Mouse (Mus musculus) hindbrain, embryonic 13.5 days (tissue): ENCODE measurements around the gene Klc4. TPM values are rescaled to one million over a fixed set of nuclear protein-coding genes. Genes with fewer than 3 reads are reported as not detected.

Source experiments
- ATAC-seq: fragments of 200-750 bp; cut with Nextera tagmentation; 2 replicates; pipeline ENCODE4 v1.8.0; 2017; ENCODE audit warnings: moderate TSS enrichment; ENCODE audit not compliant: low FRiP score
- H3K27ac ChIP-seq: fragments of 300-500 bp; sonication (generic); 2 replicates; pipeline ENCODE4 v1.5.1; 2015; ENCODE audit warnings: inconsistent platforms, mild to moderate bottlenecking, moderate library complexity
- H3K27me3 ChIP-seq: fragments of 300-500 bp; sonication (generic); 2 replicates; pipeline ENCODE4 v1.6.1; 2015; ENCODE audit warnings: mild to moderate bottlenecking, inconsistent platforms
- H3K36me3 ChIP-seq: fragments of 300-500 bp; sonication (generic); 2 replicates; pipeline ENCODE4 v1.6.1; 2015; ENCODE audit warnings: mild to moderate bottlenecking, inconsistent platforms
- H3K4me1 ChIP-seq: fragments of 300-500 bp; sonication (generic); replicated peaks from 2 replicates; pipeline ENCODE4 v1.6.1; 2015; ENCODE audit warnings: inconsistent platforms
- H3K4me2 ChIP-seq: fragments of 300-500 bp; sonication (generic); 2 replicates; pipeline ENCODE4 v1.6.1; 2015; ENCODE audit warnings: inconsistent platforms, mild to moderate bottlenecking, moderate library complexity
- H3K4me3 ChIP-seq: fragments of 300-500 bp; sonication (generic); 2 replicates; pipeline ENCODE4 v1.5.1; 2015; ENCODE audit warnings: mild to moderate bottlenecking, inconsistent platforms
- H3K9ac ChIP-seq: fragments of 300-500 bp; sonication (generic); 2 replicates; pipeline ENCODE4 v1.6.1; 2015; ENCODE audit warnings: mild to moderate bottlenecking, inconsistent platforms
- H3K9me3 ChIP-seq: fragments of 300-500 bp; sonication (generic); 2 replicates; pipeline ENCODE4 v1.6.1; 2016; ENCODE audit warnings: inconsistent platforms
- WGBS: fragments of 180-500 bp; shearing (Covaris S2); methylation state at CpG from one replicate; pipeline ENCODE4 v1.1.7; 2015; 5-methylcytosine and 5-hydroxymethylcytosine counted together
- polyA plus RNA-seq: library from polyadenylated mRNA; unstranded; fragments of >200 nt; fragmentation: Nextera tagmentation; extraction: Ambion mirVana; gene quantifications from 2 replicates; pipeline ENCODE4 v1.2.1, GENCODE M21; 2015

Klc4 gene
- 45.1 and 45.9 TPM in 2 replicates for polyA plus RNA-seq

DNA sequence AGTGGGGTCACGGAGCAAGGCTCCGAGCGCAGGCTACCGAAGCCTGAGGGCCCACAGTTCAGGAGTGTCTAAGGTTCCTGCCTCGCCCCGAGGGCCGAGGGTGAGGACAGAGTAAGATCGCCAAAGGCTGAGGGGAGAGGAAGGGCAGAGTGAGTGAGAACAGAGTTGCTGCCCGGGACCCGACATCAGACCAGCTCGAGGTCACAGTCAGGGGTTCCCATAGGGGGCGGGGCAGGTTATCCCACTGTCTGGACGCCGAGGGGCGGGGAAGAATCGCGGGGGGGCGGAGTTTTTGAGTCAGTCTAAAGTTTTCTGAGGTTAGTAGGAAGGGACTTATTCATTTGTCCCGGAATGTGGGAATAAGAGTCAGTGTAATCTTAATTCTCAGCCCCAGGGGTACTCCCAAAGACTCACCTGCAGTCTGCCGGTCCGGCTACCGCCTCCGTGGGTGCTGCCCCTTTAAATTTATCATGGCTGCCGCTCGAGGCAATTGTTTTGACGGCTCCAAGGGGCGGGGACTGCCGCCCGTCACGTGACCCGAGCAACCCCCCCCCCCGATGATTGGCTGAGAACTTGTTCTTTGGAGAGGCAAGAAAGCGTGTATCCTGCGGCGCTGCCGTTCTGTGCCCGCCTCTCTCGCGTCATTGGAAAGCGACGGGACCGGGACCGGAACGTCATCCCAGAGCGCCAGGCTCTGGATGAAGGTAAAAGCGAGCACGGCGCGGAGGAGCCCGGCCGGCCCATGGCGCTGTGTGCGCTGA lies at the start of gene Klc4, which contains the start of gene Mrpl2:
Gene Klc4 (minus strand): TSS at position 462 of the 761 bp plus-strand sequence.
Gene Mrpl2 (plus strand): TSS at position 669 of the 761 bp plus-strand sequence.
- peak; percentile 66 for ATAC-seq
- Histone ChIP-seq H3K9me3 (no peaks in the 10 kb centered on the region), H3K4me3 (peak within 1 kb of the TSS; percentile 75), H3K4me1 (peaks cover 44% of the 10 kb centered on the region), H3K27me3 (no peaks in the 10 kb centered on the region), H3K27ac (peak within 1 kb of the TSS; percentile 92), H3K4me2 (peak within 1 kb of the TSS; percentile 88), H3K9ac (peak within 1 kb of the TSS; percentile 89), H3K36me3 (peaks cover 25% of the 10 kb centered on the region)
- WGBS = under 1% methylated on average over 53 of the region's 53 CpGs

DNA sequence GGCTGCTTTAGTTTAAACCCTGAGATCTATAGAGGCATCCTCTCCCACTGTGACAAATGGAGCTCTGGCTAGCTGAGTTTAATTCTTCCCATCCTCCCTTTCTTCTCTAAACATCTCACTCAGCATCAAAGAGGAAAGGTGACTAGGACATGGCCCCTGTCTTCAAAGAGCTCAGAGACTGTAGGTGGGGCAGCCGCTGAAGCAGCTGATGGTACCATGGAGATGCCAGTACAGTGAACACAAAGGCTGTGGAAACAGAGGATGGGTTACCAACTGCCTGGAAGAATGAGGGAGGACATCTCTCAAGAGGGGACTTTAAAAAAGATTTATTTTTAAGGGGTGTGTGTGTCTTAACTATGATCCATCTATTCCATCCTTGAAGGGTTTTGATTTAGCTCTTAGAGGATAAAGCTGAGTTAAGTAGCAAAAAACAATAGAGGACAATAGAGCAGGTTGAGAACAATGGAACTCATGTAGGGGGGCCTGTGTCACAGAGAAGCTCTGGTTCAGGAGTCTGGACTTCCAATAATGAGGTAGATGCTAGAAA lies 48.8 kb upstream of the Klc4 start:
- Histone ChIP-seq H3K4me1 (no peaks in the 10 kb centered on the region), H3K4me3 (no peak overlapping the region), H3K36me3 (peaks cover 40% of the 10 kb centered on the region), H3K27me3 (no peaks in the 10 kb centered on the region), H3K9ac (no peak overlapping the region), H3K9me3 (no peaks in the 10 kb centered on the region), H3K4me2 (no peak overlapping the region), H3K27ac (no peak overlapping the region)
- no peak for ATAC-seq
- 68% methylated on average over 1 of the region's 1 CpGs for WGBS

DNA sequence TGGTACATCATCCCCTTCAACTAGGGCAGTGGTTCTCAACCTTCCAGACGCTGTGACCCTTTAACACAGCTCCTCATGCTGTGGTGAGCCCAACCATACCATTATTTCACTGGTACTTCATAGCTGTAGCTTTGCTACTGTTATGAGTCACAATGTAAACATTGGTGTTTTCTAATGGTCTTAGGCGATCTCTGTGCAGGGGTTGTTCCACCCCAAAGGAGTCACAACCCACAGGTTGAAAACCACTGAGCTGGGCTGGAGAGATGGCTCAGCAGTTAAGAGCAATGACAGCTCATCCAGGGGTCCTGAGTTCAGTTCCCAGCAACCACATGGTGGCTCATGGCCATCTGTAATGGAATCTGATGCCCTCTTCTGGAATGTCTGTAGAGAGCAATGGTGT lies 45.6 kb upstream of the Klc4 start:
- H3K27ac ChIP-seq = no peak overlapping the region
- H3K4me2 ChIP-seq = no peak overlapping the region
- peaks cover 38% of the 10 kb centered on the region for H3K36me3 ChIP-seq
- no peak overlapping the region for H3K4me3 ChIP-seq
- H3K4me1 ChIP-seq = no peaks in the 10 kb centered on the region
- H3K9me3 ChIP-seq = no peaks in the 10 kb centered on the region
- no peak overlapping the region for H3K9ac ChIP-seq
- H3K27me3 ChIP-seq = no peaks in the 10 kb centered on the region
- no peak for ATAC-seq
- 95% methylated on average over 2 of the region's 2 CpGs for WGBS

DNA sequence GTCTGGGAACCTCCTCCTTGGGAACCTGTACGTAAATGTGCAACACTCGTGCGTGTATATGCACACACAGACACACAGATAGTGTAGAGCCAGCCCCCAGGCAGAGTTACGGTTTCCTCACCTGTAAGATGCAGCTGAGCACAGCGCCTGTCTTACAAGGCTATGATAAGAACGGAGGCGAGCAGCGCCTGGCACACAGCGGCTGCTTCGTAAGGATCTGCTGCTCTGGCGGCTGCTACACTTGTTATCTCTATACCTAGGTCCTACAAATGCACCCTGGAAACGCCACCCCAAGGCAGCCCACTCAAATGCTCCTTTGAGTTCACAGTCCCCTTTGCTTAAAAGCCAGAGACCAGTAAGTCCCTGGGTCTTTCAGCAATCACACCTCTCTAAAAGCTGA lies 44.8 kb upstream of the Klc4 start:
- 98% methylated on average over 12 of the region's 12 CpGs for WGBS
- Histone ChIP-seq H3K4me3 (no peak overlapping the region), H3K4me2 (no peak overlapping the region), H3K4me1 (no peaks in the 10 kb centered on the region), H3K36me3 (peaks cover 39% of the 10 kb centered on the region), H3K27ac (no peak overlapping the region), H3K9me3 (no peaks in the 10 kb centered on the region), H3K27me3 (no peaks in the 10 kb centered on the region), H3K9ac (no peak overlapping the region)
- ATAC-seq = no peak

DNA sequence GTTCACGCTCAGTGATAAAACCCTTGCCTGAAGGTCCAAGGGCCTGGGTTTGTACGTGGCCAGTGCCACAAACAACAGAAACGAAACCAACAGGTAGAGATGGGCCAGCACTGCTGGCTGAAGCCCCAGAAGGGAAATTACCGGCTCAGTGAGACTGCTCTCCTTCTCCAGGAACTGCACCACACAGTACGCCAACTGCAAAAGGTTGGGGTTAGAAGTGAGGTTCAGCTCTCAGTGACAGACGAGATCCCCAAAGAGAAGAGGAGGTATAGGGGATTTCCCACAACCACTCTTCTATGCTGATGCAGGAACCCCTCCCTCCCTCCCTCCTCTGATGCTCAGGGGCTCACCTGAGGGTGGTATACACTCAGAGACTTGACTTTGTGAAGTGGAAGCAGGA lies 40.1 kb upstream of the Klc4 start:
- peaks cover 63% of the 10 kb centered on the region for H3K36me3 ChIP-seq
- H3K4me1 ChIP-seq = peaks cover 13% of the 10 kb centered on the region
- H3K27me3 ChIP-seq = no peaks in the 10 kb centered on the region
- no peaks in the 10 kb centered on the region for H3K9me3 ChIP-seq
- 93% methylated on average over 6 of the region's 6 CpGs for WGBS
- H3K9ac ChIP-seq = no peak overlapping the region
- no peak overlapping the region for H3K4me2 ChIP-seq
- ATAC-seq = no peak
- no peak overlapping the region for H3K4me3 ChIP-seq
- no peak overlapping the region for H3K27ac ChIP-seq

DNA sequence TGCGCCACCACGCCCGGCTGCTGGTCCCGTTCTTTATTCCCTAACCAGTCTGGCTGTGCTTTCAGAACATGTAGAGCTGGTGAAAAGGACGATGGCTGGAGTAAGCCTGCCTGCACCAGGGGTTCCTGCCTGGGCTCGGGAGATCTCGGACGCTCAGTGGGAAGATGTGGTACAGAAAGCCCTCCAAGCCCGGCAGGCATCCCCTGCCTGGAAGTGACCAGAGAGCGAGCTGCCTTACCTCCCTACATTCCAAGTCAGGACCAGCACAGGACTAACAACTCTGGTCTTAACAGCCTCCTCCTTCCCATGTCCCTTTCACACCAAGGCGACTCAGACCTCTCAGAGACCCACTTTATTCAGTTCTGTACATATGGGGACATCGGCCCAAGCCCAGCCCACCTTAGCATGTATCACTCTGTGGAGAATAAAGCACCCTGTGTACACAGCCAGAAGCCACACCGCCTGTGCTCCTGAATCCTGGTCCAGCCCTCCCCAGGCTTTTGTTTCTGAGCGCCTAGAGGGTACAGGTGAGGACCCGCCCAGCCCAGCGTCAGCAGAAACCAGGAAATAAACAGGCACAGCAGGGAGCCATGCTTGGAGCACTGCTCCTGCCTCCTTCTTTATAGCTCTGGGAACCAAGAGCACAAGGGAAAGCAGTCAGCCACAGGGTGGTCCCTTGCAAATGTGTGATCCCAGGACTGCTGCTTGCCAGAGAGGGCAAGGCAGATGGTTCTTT lies 37.0 kb upstream of the Klc4 start:
- Histone ChIP-seq H3K27ac (no peak overlapping the region), H3K4me2 (no peak overlapping the region), H3K27me3 (no peaks in the 10 kb centered on the region), H3K9me3 (no peaks in the 10 kb centered on the region), H3K36me3 (peaks cover 58% of the 10 kb centered on the region), H3K4me3 (no peak overlapping the region), H3K4me1 (peaks cover 34% of the 10 kb centered on the region), H3K9ac (no peak overlapping the region; the same call in 1 of the 2 replicates)
- 84% methylated on average over 16 of the region's 16 CpGs for WGBS
- no peak for ATAC-seq

DNA sequence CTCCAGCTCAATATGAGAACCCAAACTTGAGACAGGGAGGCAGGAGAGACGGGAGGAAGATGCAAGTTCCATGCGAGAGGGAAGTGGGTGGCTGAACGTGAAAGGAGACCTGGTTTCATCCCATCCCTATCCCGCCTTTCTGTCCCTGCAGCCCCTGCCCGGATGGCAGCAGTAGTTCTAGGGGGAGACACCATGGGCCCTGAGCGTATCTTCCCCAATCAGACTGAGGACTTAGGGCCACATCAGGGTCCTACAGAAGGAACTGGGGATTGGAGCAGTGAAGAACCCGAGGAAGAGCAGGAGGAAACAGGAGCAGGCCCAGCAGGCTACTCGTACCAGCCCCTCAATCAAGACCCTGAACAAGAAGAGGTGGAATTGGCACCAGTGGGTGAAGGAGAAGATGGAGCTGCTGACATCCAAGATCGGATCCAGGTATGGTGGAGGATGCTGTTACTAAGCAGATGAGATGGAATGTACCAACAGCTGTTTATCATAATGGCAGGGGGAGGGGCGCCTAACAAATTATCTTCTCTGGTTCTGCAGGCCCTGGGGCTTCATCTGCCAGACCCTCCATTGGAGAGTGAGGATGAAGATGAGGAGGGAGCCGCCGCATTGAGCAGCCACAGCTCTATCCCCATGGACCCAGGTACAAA lies 35.8 kb upstream of the Klc4 start:
- Histone ChIP-seq H3K4me2 (peak overlapping the region; percentile 96), H3K4me3 (peak overlapping the region; percentile 87), H3K27ac (peak overlapping the region; percentile 82), H3K27me3 (no peaks in the 10 kb centered on the region), H3K4me1 (peaks cover 34% of the 10 kb centered on the region), H3K9ac (peak overlapping the region; percentile 82), H3K36me3 (peaks cover 58% of the 10 kb centered on the region), H3K9me3 (no peaks in the 10 kb centered on the region)
- peak; percentile 2; the same call in 1 of the 2 replicates for ATAC-seq
- 23% methylated on average over 12 of the region's 12 CpGs for WGBS

DNA sequence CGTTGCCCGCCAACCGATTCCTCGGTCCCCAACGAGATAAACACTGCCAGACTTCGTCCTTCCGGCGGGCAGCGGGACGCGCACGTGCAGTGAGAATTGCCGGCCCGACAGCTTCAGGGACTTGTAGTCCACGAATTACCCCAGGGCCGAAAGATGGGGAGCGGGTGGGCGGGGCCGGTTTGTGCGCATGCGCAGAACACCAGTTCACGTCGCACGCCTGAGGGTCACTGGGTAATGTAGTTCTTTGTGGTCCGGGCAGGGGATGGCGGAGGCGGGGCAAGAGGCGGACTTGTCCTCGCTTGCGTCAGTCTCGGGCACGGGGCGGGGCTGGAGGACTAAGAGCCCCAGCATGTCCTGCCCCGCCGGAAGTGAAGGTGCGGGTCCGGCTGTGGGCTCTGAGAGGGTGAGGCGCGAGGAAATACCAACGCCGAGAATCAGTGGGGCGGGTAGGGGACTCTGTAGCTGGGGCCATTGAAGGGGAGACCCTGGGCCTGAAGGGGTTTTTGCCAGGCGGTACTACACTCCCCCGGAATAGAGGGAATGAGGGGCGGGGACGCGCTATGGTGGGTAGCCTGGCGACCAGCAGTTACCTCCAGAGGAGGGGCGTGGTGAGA lies 35.0 kb upstream of the Klc4 start, which contains the start of gene Klhdc3:
Gene Klhdc3 (minus strand): TSS at position 155 of the 614 bp plus-strand sequence.
- peak; percentile 97 for ATAC-seq
- Histone ChIP-seq H3K27me3 (no peaks in the 10 kb centered on the region), H3K27ac (peak within 1 kb of the TSS; percentile 94), H3K36me3 (peaks cover 58% of the 10 kb centered on the region), H3K9me3 (no peaks in the 10 kb centered on the region), H3K4me2 (peak within 1 kb of the TSS; percentile 96), H3K4me3 (peak within 1 kb of the TSS; percentile 87), H3K9ac (peak within 1 kb of the TSS; percentile 82), H3K4me1 (peaks cover 34% of the 10 kb centered on the region)
- under 1% methylated on average over 49 of the region's 49 CpGs for WGBS

DNA sequence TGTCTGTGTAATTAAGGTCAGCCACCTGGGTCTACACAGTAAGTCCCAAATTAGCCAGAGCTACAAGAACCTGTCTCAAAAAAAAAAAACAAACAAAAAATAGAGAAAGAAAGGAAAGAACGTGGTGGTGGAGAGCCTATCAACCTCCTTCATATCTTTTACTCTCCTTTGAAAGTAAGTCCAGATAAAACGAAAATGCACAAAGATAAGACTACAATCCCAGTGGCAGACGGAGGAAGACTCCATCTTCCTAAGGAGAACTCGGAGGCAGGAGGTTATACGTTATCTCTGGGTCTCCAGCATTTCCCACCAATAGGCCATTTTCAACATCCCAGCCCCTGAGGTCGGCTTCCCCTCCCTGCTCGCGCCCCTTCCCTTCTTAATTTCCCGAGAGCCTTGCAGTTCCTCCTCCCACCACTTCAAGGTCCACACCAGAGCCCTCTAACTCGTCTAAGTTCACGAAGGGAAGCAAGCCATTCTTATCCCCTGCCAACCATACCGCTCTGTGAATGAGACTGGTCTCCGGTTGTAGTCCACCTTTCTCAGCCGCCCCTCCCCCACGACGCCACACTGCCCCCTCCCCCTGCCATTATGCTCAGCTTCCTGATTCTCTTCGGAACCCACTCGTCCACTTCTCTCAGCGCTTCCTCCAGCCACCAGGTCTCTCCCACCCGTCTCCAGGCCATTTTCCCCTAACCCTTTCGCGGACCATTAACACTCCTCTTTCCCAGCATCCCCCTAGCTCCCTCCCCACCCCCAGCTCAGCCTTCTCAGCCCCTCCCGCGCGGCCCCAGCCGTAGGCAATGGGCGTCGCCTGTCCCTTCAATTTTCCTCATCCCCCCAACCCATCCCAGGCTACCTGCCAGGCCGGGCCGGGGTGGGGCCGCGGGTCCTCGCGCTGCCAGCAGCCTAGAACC lies 34.3 kb upstream of the Klc4 start:
- under 1% methylated on average over 34 of the region's 34 CpGs for WGBS

DNA sequence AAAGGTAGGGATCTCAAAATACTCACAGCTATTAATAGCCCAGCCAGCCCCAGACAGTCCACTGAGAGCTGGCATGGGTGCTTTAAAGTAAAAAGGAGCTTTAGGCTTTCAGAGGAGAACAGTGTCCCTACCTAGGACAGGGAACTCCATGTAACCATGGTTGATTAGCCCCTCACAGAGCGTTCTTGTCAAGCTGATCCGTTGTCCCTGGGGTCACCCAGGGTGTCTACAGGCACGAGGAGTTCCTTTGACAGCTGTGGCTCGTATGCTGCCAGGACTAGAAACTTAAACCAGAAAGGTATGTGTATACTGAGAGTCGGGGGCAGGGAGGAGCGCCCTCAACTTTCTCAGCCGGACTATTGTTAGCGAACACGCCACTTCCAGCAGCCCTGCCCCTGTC lies 33.1 kb upstream of the Klc4 start:
- Histone ChIP-seq H3K36me3 (peaks cover 54% of the 10 kb centered on the region), H3K4me2 (peak overlapping the region; percentile 96), H3K4me3 (peak overlapping the region; percentile 87), H3K9me3 (no peaks in the 10 kb centered on the region), H3K27ac (no peak overlapping the region; the same call in 1 of the 2 replicates), H3K4me1 (peaks cover 42% of the 10 kb centered on the region), H3K9ac (peak overlapping the region; percentile 75), H3K27me3 (no peaks in the 10 kb centered on the region)
- WGBS = 63% methylated on average over 9 of the region's 9 CpGs
- no peak for ATAC-seq

More for the DNA sequence above, 34.3 kb upstream of the Klc4 start:
- Histone ChIP-seq H3K27me3 (no peaks in the 10 kb centered on the region), H3K9ac (peak overlapping the region; percentile 75), H3K4me2 (peak overlapping the region; percentile 96), H3K4me1 (peaks cover 34% of the 10 kb centered on the region), H3K4me3 (peak overlapping the region; percentile 87), H3K27ac (peak overlapping the region; percentile 94), H3K9me3 (no peaks in the 10 kb centered on the region), H3K36me3 (peaks cover 58% of the 10 kb centered on the region)
- ATAC-seq = peak; percentile 52

DNA sequence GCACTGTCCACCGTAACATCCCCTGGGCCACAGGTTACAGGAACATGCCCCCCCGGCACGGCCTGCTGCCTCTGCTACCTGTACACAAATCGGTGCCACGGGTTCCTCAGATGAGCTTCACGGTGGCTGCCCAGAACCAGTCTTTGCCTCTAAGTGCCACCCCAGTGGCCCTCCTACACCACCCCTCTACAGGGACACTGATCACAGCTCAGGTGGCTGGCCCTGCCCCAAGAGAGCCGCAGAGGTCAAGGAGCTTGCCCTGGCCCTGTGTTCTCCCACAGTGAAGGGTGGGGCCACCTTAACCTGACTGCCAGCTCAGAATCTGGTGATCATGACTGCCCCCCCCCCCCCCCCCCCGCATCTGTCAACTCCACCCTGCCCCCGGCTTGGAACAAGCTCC lies 32.6 kb upstream of the Klc4 start, which contains the start of gene Mea1:
Gene Mea1 (plus strand): TSS at position 378 of the 400 bp plus-strand sequence.
- H3K9me3 ChIP-seq = no peaks in the 10 kb centered on the region
- peak within 1 kb of the TSS; percentile 87 for H3K4me3 ChIP-seq
- no peak for ATAC-seq
- peaks cover 49% of the 10 kb centered on the region for H3K36me3 ChIP-seq
- H3K4me2 ChIP-seq = peak within 1 kb of the TSS; percentile 96
- H3K27me3 ChIP-seq = no peaks in the 10 kb centered on the region
- peak within 1 kb of the TSS; percentile 94 for H3K27ac ChIP-seq
- WGBS = 88% methylated on average over 9 of the region's 9 CpGs
- peaks cover 45% of the 10 kb centered on the region for H3K4me1 ChIP-seq
- H3K9ac ChIP-seq = peak within 1 kb of the TSS; percentile 75
